Mouse (Mus musculus) liver (tissue): ENCODE measurements around the gene Nsl1.
"Not testable (repeated sequence)": the region's sequence is repeated elsewhere in the genome, so short reads cannot be mapped to it uniquely, and the experiment has no call there.

ENCODE experiments used
- DNase-seq: peaks from one replicate; pipeline ENCODE4 v3.0.0-alpha.2; 2020; ENCODE audit warnings: mixed read lengths

Gene Nsl1

DNA sequence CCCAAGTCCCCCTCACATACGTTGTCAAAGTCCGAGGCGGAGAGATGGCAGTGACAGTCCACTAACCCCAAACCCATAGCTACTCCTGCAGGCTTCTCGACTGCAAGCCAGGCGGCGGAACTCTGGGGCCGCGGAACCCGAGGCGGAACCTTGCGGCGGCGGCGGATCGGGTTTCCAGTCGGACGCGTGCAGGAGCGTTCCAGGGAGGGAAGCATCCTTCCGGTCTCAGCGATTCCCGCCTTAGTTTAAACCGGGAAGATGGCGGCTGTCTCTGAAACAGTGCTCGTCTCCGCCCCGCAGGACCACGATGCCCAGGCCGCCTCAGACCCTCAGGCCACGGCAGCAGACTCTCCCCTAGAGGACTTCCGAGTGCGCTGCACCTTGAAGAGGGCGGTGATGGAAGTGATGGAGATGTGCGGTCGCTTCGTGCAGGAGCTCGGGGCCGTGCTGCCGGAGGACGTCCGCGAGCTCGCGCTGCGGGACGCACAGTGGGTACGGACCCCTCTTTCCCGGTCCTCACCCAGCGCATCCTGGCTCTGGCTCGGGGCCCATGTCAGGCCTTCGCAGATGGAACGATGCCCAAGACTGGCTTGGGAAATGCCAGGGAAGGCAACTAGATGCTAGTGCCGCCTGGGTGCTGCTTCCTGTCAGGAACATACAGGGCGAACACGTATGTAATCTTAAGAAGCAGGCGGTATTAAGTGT is at the start of gene Nsl1, which contains the start of gene Tatdn3:
Nsl1 (plus strand) TSS at position 232 of the 705 bp plus-strand sequence.
Tatdn3 (minus strand) TSS at position 152 of the 705 bp plus-strand sequence.
- peak; percentile 88 for DNase-seq

DNA sequence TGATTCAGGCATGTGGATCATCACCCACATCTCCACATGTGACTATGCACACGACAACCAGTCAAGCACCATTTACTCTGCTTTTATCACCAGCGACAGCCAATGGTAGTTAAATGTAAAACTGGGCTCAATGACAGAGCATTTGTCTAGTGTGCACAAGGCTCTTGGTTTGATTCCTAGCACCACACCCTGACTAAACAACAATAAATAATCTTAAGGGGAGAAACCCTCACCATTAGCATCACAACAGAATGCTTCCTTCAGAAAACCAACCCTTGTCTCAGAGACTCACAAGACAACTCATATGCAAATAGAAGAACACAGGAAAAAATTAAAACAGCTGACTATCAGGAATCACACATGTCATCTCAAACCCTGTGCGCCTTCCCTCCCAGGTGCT is 48.5 kb upstream of the Nsl1 start:
- no peak for DNase-seq

DNA sequence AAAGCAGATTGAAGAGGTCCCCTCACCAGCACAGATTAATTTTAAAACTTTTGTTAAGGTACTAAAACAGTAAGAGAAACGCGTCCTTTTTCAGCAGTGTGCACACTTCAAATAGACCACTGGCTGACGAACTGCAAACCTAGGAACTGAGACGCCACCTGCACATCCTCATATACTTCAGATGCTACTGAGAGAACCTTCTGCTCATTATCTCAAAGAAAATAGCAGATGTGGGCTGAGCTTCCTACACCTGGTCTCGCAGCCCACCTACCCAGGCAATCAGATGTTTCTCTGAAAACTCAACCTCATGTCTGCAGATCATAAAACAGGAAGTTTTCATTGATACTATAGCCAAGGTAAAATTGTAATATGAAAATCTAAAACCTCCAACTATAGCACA is 43.0 kb upstream of the Nsl1 start:
- DNase-seq = no peak

DNA sequence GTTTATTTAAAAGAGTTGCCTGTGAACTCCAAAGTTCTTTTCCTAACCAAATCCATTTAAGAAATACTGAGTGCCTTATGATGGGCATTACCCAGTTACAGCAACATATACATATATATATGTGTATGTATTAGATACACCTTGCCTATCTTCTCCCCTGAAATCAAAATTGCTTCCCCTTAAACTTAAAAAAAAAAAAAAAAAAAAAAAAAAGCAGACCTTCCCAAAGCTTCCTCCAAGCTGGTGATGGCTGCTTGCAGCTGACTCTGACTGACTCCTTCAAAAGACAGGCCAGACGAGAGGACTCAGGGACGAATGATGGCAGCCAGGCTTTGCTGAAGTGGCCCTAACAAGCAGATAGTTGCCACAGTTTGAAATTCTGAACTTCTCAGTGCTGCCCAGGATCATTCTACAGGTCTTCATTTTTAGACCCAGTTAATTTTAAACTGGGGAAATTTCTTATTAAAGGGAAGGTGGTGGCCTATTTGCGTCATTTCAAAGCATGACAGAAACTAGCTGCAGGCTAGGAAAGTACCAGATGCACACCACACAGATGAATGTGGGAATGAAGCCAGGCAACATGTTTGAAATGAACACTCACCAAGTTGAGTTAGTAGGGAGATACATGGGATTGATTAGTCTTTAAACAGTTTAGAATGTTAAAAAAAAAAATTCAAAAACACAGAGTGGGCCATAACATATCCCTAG is 42.4 kb upstream of the Nsl1 start:
- no peak for DNase-seq

DNA sequence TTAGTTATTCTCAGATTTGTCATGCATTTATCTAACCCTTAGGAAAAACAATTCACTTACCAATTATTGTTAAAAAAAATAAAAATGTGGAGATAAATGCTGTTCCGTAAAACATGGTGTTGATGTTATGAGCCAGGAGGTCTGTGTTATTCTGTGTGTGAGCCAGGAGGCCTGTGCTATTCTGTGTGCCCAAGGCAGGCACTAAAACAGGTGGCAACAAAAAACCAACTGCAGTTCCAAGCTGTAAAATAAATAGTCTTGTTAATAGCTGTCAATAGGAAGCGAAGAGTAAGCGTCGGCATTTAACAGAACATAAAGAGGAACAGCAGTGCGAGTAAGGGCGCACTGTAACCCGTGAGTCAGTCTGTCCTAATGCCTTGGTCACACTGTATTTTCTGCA is 41.8 kb upstream of the Nsl1 start:
- DNase-seq = no peak

DNA sequence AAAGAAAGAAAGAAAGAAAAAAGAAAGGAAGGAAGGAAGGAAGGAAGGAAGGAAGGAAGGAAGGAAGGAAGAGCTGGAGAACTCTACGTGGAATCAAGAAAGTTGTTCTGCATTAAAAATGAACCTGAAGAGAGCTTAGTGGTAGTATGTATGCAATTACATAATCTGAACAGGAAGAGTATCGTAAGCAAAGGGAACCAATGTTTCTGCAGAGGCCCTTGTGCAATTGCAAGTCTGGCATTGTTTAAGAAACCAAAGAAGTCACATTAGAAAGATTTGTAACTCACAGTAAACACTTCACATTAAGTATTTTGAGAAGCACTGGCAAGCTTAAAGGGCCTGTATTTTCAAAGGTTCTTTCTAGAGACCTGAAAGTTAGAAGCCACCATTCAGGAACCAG is 39.7 kb upstream of the Nsl1 start:
- DNase-seq = no peak

DNA sequence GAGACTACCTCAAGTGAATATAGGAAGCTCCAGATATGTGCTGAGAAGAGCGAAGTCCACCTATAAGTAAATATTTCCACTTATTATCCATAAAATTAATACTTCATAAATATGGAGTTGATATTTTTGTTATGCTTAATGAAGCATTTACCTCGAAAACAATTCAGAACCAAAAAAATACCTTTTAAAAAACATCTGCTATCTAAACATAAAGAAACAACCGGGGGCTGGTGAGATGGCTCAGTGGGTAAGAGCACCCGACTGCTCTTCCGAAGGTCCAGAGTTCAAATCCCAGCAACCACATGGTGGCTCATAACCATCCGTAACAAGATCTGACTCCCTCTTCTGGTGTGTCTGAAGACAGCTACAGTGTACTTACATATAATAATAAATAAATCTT is 39.0 kb upstream of the Nsl1 start:
- DNase-seq = not testable (repeated sequence)

DNA sequence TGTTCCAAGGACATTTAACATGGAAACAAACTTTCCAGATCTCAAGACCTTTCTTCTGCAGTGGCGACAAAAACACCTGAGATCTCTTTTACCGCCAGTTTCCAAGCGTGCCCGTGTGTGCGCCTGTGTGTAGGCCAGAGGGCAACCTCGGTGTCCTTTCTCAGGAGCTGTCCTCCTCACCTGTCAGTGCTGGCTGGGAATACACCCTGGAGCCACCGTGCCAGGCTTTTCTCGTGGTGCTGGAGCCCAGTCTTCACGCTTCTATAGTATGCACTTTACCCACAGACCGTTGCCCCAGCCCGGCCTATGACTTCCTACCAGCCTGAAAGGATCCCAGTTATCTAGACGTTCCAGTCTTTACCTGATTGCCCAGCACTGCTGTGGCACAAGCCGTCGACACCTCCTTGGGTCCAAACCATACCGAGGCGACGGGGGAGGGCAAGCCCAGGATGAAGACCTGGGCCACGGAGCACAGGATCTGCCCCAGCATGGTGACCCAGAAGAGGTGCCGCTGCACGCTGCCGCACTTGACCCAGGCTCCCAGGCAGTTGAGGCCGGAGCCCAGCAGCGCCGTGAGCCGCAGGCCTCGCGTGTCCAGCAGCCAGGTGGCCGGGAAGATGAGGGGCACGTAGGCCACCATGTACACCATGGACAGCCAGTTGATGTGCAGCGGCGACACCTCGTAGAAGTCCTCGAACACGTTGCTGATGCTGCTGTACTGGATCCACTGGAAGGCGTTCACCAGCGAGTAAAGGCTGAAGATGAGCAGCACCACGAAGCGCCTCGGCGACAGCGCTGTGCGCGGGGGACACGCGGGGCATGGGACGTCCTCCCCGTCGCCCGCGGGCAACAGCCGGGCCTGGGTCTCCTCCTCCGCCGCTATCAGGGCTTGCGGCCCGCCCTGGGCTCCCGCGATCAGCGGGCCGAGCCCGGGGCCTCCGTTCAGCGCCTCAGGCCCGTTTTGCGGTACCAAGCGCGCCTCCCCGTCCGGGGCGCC is 37.5 kb upstream of the Nsl1 start:
- DNase-seq = peak; percentile 48

DNA sequence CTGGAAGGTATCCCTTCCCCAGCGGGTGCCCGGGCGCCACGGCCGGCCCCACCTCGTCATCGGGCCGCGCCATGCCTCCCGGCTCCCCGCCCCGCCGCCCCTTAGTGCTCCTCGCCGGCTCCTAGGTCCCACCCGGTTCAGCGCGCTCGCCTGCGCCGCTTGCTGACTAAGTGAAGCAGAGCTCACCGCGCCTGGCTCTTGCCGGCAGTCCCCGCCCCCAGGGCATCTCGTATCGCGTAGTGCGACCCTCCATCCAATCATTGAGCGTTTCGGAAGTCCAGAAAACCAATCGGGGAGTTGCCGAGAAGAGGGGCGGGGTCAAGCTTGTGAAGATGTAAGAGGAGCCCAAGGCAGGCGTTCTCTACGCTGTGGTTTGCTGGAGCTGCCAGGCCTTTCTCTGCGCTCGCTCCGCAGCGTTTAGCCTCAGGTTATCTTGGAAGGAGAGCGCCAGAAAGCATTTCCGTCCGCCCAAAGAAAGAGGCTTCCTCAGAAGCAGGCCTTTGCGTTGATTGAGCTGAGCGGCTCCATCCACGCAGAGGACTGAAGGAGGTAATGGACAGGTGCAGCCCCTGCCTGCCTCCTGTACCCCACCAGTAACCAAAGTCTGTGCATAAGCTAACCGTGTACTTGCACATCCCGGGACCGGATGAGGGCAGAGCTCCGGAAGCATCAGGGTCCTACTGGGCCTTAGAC is 36.6 kb upstream of the Nsl1 start, which contains the start of gene Flvcr1:
Flvcr1 (minus strand) TSS at position 138 of the 693 bp plus-strand sequence.
- peak; percentile 99 for DNase-seq

DNA sequence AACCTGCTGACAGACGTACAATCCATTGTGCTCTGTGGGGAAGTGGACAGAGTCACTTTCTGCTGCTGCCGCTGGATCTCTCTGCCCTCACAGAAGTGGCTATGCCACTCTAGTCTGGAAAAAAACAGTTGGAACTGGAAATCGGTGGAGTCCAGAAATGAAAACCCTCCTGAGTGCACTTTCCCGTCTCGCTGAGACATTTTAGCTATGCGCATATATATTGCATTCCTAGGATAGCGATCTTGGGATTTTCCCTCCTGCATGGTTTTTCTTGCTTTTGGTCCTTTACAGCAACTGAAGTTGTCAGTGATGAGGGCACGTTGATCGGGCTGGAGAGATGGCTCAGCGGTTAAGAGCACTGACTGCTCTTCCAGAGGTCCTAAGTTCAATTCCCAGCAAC is 32.6 kb upstream of the Nsl1 start:
- no peak for DNase-seq

DNA sequence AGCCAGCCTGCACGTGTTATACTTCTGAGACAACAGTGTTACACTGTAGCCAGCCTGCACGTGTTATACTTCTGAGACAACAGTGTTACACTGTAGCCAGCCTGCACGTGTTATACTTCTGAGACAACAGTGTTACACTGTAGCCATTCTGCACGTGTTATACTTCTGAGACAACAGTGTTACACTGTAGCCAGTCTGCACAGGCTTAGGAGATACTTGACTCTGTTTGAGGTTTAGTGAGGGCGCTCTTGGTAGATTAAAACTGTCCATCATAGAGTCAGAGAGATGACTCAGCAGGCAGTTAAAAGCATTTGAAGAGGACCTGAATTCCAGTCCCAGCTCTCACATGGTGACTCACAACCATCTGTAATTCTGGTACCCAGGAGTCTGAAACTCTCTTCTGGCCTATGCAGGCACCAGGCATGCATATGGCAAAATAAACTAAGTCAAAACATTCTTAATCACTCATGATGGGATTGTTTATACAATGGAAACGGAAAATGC is 31.8 kb upstream of the Nsl1 start:
- not testable (repeated sequence) for DNase-seq

DNA sequence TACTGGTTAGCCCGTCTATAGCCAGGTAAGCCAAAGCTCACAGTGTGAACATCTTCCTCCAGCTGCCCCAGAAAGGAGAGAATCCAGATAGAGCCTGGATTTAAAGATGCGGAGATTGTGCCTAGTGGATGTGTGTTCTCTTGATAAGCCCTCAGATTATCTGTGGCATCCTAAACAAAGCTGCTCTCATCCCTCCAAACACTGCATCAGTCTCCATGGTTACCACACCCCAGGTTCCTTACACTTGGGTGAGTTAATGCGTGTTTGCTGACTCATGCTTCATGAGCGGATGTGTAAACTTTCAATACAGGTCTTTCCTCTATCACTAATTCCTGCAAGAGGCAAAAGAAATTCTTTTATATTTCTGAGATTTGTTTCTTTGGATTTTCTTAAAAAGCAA is 27.2 kb upstream of the Nsl1 start:
- DNase-seq = no peak

DNA sequence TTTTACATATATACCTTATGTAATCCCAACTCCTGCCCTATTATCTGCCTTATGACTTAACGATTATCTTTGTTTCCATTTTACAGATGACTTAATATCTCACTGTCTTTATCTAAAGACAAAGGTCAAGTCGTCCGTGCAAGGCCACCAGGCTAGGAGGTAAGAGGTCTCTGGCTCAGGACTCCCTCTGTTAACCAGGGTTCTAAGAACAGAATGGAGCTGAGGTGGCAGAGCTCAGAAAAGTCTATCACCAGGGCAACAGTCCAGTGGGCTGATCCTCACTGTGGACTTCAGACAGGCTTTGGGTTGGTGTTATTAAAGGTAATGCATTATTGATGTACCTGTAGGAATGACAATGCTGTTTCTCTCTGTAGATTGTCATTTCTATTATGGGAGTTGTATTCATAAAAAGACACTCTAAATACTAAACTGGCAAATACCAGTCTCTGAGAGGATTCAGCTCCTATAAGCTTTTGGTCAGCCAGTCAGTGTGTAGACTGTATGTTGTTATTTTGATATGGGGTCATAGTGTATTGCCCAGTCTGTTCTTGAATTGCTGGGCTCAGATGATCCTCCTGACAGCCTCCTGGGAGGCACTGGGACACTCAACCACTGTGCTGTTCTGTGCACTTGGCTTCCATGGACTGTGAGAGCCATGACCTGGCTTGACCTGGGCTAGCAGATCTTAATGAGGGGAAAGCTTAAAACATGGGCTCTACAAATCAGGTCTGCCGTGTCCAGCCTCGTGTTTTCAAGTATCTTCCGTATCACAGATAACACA is 26.1 kb upstream of the Nsl1 start, which contains the start of gene Spata45:
Spata45 (plus strand) TSS at position 86 of the 781 bp plus-strand sequence.
- DNase-seq = no peak

DNA sequence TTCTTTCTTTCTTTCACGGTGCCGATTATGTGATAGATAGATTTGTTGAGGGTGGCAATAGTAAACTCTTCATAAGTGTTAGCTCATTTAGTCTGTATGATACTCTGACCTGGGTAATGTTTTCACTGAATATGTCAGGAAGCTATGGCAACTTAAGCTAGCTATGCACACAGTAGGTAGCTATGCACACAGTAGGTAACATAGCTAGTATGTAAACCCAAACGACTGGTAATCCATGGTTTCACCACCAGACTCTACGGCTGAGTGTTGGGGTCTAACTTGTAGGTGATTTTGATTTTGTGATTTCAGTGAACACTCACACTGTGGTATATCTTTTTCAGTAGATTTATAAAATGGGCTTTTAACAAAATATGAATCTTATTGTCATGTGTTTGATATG is 24.8 kb upstream of the Nsl1 start:
- DNase-seq = no peak

DNA sequence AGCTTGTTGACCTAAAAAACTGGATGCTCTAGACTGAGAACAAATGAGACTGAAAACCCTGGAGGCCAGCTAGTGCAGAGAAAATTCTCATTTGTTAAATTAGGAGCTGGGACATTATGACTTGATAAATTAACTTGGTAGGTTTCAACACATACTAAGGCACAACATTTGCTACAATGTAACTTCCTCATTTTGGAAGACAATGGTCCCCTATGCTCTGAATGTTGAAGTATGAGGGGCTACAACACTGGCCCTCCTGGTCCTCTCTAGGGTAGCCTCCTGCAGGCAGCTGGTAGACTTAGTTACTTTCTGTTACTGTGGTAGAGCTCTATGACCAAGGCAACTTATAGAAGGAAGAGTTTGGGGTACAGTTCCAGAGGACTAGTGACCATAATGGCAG is 21.5 kb upstream of the Nsl1 start:
- no peak for DNase-seq

DNA sequence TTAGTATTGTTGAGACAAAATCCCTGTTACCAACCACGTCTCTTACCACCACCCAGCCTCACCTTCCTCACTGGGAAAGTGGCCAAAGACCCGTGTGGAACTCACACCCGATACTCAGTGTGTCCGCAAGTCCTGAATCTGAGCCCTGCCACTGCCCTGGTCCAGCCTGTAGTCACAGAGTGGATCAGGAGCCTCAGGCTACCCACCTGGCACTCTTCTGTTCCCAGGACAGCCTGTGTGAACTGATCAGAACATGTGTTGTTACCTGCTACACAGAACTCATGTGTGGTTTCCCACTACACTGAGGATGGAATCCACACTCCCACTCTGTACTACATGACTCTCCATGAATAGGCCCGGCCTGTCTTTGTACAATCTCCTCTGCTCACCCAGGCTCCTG is 20.7 kb upstream of the Nsl1 start:
- DNase-seq = no peak

DNA sequence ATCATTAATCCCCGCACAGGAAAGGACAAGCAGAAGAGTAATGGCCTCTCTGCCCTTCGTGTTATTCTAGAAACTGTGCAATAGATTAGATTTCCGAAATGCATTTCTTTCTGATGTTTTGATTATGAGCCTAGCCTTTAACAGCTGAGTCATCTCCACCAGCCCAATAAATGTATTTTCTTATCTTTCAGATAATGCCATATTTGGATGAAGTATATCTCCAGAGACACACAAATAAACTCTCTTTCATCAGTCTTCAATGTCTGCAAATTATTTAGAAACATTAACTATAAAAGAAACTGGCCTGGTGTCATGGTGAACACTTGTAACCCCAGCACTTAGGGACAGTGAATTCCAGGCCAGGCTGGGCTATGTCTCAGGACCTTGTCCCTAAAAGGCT is 20.1 kb upstream of the Nsl1 start:
- DNase-seq = no peak

DNA sequence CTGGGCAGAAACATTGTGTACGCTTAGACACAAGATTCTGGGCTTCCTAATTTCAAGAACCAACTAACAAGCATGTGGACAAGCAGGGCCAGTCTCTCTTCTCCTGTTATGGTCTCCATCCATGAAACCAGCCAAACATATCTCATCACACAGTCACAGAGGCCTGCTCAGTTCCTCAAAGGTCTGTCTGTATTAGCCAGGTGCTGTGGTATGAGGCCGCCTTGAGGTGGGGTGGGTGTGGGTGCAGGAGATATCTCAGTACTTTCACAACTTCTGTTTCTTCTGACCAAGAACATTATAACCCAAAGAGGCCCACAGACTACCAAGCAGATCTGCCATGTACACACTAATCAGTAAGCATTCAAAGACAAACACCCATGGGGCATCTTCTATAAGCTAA is 17.5 kb upstream of the Nsl1 start:
- DNase-seq = peak; percentile 36

DNA sequence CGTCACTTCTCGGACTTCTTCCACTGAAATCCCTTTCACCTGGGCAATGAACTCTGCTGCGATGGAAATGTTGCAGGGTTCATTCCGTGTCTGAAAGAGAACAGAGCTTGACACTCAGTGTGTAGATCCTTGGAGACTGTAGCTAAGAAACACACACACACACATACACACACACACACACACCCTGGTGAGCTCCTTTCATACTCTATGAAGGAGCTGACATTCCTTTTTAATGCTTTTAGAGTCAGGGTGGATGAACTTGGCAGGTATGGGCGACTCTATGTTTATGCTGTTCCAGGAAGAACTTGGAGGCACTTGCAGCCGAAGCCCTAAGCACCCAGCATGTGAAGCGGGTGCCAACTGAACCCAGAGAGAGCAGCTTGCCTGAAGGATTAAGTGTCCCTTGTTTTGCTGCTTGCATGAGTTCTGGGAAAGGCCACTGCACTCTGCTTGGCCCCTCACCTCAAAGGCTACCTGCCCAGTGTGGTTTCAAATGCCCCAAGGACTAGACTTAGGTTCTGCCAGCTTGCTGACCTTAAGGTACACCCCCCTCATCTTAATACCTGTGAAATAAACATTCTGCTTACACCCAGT is 16.5 kb upstream of the Nsl1 start:
- DNase-seq = no peak

DNA sequence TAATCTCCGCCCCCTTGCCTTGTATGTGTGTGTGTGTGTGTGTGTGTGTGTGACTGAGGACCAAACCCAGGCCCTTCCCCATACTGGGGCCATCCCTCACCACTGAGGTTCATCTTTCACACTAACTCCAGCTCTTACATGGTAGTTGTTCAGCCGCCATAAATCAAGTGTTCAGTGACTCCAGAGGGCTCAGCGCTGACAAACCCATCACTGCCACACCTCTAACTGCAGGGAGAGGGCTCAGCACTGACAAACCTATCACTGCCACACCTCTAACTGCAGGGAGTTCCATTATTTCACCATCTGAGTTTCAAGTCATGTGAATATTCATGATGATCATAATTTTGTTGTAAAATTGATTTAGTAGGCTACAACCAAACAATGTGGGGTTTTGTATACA is 9.3 kb upstream of the Nsl1 start:
- DNase-seq = no peak
